Mouse (Mus musculus): ENCODE data around the gene Slc16a2. TPM values are rescaled to one million over a fixed set of nuclear protein-coding genes. Genes with fewer than 3 reads are reported as not detected.

The Slc16a2 gene
- polyA plus RNA-seq, 1 experiment = 0.51 TPM

- Histone ChIP-seq H3K79me2 (ENCODE audit: control insufficient read depth, insufficient read depth) (no peaks in the 10 kb centered on the region), H3K36me3 (ENCODE audit: control insufficient read depth, insufficient read depth) (no peaks in the 10 kb centered on the region), H3K79me3 (ENCODE audit: low read depth) (no peaks in the 10 kb centered on the region), H3ac (ENCODE audit: control insufficient read depth, insufficient read length, low read depth) (no peak overlapping the region), H3K27me3 (ENCODE audit: control insufficient read depth, insufficient read depth, insufficient read length) (no peaks in the 10 kb centered on the region), H3K4me3 (ENCODE audit: insufficient read depth, poor library complexity, severe bottlenecking) (no peak overlapping the region)
- TF ChIP-seq CEBPB (IDR thresholded peaks at IDR 0.05; ENCODE audit: low read depth) = no peak
- no peak for TF ChIP-seq FOSL1 (IDR thresholded peaks at IDR 0.05; ENCODE audit: insufficient read depth, low read length, poor library complexity, severe bottlenecking)
- TF ChIP-seq MAX (IDR thresholded peaks at IDR 0.05) = no peak
- no peak for TF ChIP-seq USF1 (IDR thresholded peaks at IDR 0.05; ENCODE audit: low read depth)
- no peak for TF ChIP-seq MYOD1 (IDR thresholded peaks at IDR 0.05; ENCODE audit: control insufficient read depth, insufficient read length, low read depth)
Measured at GRCm38 (mm10) chrX:103708592-103708991, 113.2 kb downstream of the Slc16a2 start.

- no peaks in the 10 kb centered on the region for H3K79me2 ChIP-seq (ENCODE audit: control insufficient read depth, insufficient read depth)
- no peaks in the 10 kb centered on the region for H3K36me3 ChIP-seq (ENCODE audit: control insufficient read depth, insufficient read depth)
- H3K27me3 ChIP-seq (ENCODE audit: control insufficient read depth, insufficient read depth, insufficient read length) = no peaks in the 10 kb centered on the region
- H3ac ChIP-seq (ENCODE audit: control insufficient read depth, insufficient read length, low read depth) = no peak overlapping the region
- H3K79me3 ChIP-seq (ENCODE audit: low read depth) = no peaks in the 10 kb centered on the region
- TF ChIP-seq CTCF (IDR thresholded peaks at IDR 0.05; ENCODE audit: control insufficient read depth, insufficient read depth, insufficient read length) = no peak
- no peak for TF ChIP-seq FOSL1 (IDR thresholded peaks at IDR 0.05; ENCODE audit: insufficient read depth, low read length, poor library complexity, severe bottlenecking)
- no peak for TF ChIP-seq MAX (IDR thresholded peaks at IDR 0.05)
- TF ChIP-seq MYOD1 (IDR thresholded peaks at IDR 0.05; ENCODE audit: control insufficient read depth, insufficient read length, low read depth) = no peak
- TF ChIP-seq MYOG (IDR thresholded peaks at IDR 0.05; ENCODE audit: control insufficient read depth, extremely low read depth, insufficient read length) = no peak
- no peak for TF ChIP-seq CEBPB (IDR thresholded peaks at IDR 0.05; ENCODE audit: low read depth)
- H3K4me3 ChIP-seq (ENCODE audit: insufficient read depth, poor library complexity, severe bottlenecking) = no peak overlapping the region
Measured at GRCm38 (mm10) chrX:103704611-103705010, 117.2 kb downstream of the Slc16a2 start.

GRCm38 (mm10) chrX:103704024-103704423 lies 117.8 kb downstream of the Slc16a2 start:
- TF ChIP-seq MYOG (IDR thresholded peaks at IDR 0.05; ENCODE audit: control insufficient read depth, extremely low read depth, insufficient read length) (no peak), CEBPB (IDR thresholded peaks at IDR 0.05; ENCODE audit: low read depth) (no peak), USF1 (IDR thresholded peaks at IDR 0.05; ENCODE audit: low read depth) (no peak), FOSL1 (IDR thresholded peaks at IDR 0.05; ENCODE audit: insufficient read depth, low read length, poor library complexity, severe bottlenecking) (no peak), MAX (IDR thresholded peaks at IDR 0.05) (no peak), CTCF (IDR thresholded peaks at IDR 0.05; ENCODE audit: control insufficient read depth, insufficient read depth, insufficient read length) (no peak), MYOD1 (IDR thresholded peaks at IDR 0.05; ENCODE audit: control insufficient read depth, insufficient read length, low read depth) (no peak)
- Histone ChIP-seq H3K27me3 (ENCODE audit: control insufficient read depth, insufficient read depth, insufficient read length) (no peaks in the 10 kb centered on the region), H3K36me3 (ENCODE audit: control insufficient read depth, insufficient read depth) (no peaks in the 10 kb centered on the region)

GRCm38 (mm10) chrX:103697796-103698195 lies 124.0 kb downstream of the Slc16a2 start:
- H3ac ChIP-seq (ENCODE audit: control insufficient read depth, insufficient read length, low read depth) = no peak overlapping the region
- no peak for TF ChIP-seq MAX (IDR thresholded peaks at IDR 0.05)
- TF ChIP-seq MYOD1 (IDR thresholded peaks at IDR 0.05; ENCODE audit: control insufficient read depth, insufficient read length, low read depth) = no peak
- TF ChIP-seq FOSL1 (IDR thresholded peaks at IDR 0.05; ENCODE audit: insufficient read depth, low read length, poor library complexity, severe bottlenecking) = no peak
- TF ChIP-seq USF1 (IDR thresholded peaks at IDR 0.05; ENCODE audit: low read depth) = no peak
- TF ChIP-seq CEBPB (IDR thresholded peaks at IDR 0.05; ENCODE audit: low read depth) = no peak
- no peak for TF ChIP-seq CTCF (IDR thresholded peaks at IDR 0.05; ENCODE audit: control insufficient read depth, insufficient read depth, insufficient read length)
- TF ChIP-seq MYOG (IDR thresholded peaks at IDR 0.05; ENCODE audit: control insufficient read depth, extremely low read depth, insufficient read length) = no peak
- H3K36me3 ChIP-seq (ENCODE audit: control insufficient read depth, insufficient read depth) = no peaks in the 10 kb centered on the region
- H3K79me2 ChIP-seq (ENCODE audit: control insufficient read depth, insufficient read depth) = no peaks in the 10 kb centered on the region
- no peaks in the 10 kb centered on the region for H3K79me3 ChIP-seq (ENCODE audit: low read depth)
- H3K4me3 ChIP-seq (ENCODE audit: insufficient read depth, poor library complexity, severe bottlenecking) = no peak overlapping the region
- H3K27me3 ChIP-seq (ENCODE audit: control insufficient read depth, insufficient read depth, insufficient read length) = no peaks in the 10 kb centered on the region

More at GRCm38 (mm10) chrX:103704024-103704423, 117.8 kb downstream of the Slc16a2 start:
- H3K79me2 ChIP-seq (ENCODE audit: control insufficient read depth, insufficient read depth) = no peaks in the 10 kb centered on the region
- H3K4me3 ChIP-seq (ENCODE audit: insufficient read depth, poor library complexity, severe bottlenecking) = no peak overlapping the region
- no peak overlapping the region for H3ac ChIP-seq (ENCODE audit: control insufficient read depth, insufficient read length, low read depth)
- H3K79me3 ChIP-seq (ENCODE audit: low read depth) = no peaks in the 10 kb centered on the region

- Histone ChIP-seq H3K4me3 (ENCODE audit: insufficient read depth, poor library complexity, severe bottlenecking) (no peak overlapping the region), H3K27me3 (ENCODE audit: control insufficient read depth, insufficient read depth, insufficient read length) (no peaks in the 10 kb centered on the region), H3K36me3 (ENCODE audit: control insufficient read depth, insufficient read depth) (no peaks in the 10 kb centered on the region), H3K79me2 (ENCODE audit: control insufficient read depth, insufficient read depth) (no peaks in the 10 kb centered on the region), H3ac (ENCODE audit: control insufficient read depth, insufficient read length, low read depth) (no peak overlapping the region), H3K79me3 (ENCODE audit: low read depth) (no peaks in the 10 kb centered on the region)
- TF ChIP-seq CTCF (IDR thresholded peaks at IDR 0.05; ENCODE audit: control insufficient read depth, insufficient read depth, insufficient read length) (no peak), CEBPB (IDR thresholded peaks at IDR 0.05; ENCODE audit: low read depth) (no peak), MYOG (IDR thresholded peaks at IDR 0.05; ENCODE audit: control insufficient read depth, extremely low read depth, insufficient read length) (no peak), MYOD1 (IDR thresholded peaks at IDR 0.05; ENCODE audit: control insufficient read depth, insufficient read length, low read depth) (no peak), FOSL1 (IDR thresholded peaks at IDR 0.05; ENCODE audit: insufficient read depth, low read length, poor library complexity, severe bottlenecking) (no peak), USF1 (IDR thresholded peaks at IDR 0.05; ENCODE audit: low read depth) (no peak), MAX (IDR thresholded peaks at IDR 0.05) (no peak)
Measured at GRCm38 (mm10) chrX:103696081-103696519, 125.7 kb downstream of the Slc16a2 start.

All from C2C12 (cell line).